Mouse (Mus musculus) CD4-positive, CD25-positive, alpha-beta regulatory T cell, adult 4 months (primary cell): ENCODE measurements around the gene Ifnlr1. TPM values are rescaled to one million over a fixed set of nuclear protein-coding genes. Genes with fewer than 3 reads are reported as not detected.
"Not testable (repeated sequence)": the region's sequence is repeated elsewhere in the genome, so short reads cannot be mapped to it uniquely, and the experiment has no call there.

Experiments
- ATAC-seq: one replicate; pipeline ENCODE4 v1.8.0; 2017
- polyA plus RNA-seq, 2 experiments: library from polyadenylated mRNA; unstranded; fragments of 100-300 nt; shearing (Covaris generic); gene quantifications; one replicate each; pipeline ENCODE4 v1.2.1; 2017

Ifnlr1 gene
- polyA plus RNA-seq: not detected

DNA sequence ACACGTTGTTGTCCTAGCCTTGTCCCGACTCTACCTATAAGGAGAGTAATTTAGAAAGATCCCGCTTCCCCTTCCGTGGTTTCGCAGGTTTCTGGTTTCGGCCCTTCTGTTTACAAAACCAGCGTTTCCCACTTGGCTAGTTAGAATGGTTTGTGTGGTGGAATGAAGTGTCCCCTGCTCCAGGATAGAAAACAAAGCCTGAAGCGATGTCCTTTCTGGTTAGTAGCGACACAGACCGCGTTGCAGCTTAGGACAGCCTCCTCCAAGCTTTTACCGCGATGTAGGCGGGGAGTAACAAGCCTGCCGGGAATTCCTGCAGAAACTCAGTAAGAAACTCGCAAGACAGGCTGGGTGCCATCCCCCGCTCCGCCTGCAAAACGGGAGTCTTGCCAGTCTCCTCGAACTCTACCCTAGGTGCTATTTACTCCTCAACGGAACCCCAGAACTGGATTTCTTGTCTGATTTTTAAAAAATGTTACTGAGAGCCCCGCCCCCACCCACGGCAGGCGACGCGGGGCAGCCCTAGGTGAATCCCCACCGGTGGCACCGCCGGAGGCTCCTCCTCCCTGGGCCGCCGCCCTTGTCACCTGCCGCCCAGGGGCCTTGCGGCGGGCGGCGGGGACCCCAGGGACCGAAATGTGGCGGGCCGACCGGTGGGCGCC, at the start of gene Ifnlr1:
Gene Ifnlr1 (plus strand): TSS at position 382 of the 662 bp plus-strand sequence.
- peak; percentile 71 for ATAC-seq

- ATAC-seq: not testable (repeated sequence)
Observed at GRCm38 (mm10) chr4:135641302-135642079, 44.6 kb upstream of the Ifnlr1 start.

- ATAC-seq: no peak
Observed at GRCm38 (mm10) chr4:135645022-135645637, 41.0 kb upstream of the Ifnlr1 start.

DNA sequence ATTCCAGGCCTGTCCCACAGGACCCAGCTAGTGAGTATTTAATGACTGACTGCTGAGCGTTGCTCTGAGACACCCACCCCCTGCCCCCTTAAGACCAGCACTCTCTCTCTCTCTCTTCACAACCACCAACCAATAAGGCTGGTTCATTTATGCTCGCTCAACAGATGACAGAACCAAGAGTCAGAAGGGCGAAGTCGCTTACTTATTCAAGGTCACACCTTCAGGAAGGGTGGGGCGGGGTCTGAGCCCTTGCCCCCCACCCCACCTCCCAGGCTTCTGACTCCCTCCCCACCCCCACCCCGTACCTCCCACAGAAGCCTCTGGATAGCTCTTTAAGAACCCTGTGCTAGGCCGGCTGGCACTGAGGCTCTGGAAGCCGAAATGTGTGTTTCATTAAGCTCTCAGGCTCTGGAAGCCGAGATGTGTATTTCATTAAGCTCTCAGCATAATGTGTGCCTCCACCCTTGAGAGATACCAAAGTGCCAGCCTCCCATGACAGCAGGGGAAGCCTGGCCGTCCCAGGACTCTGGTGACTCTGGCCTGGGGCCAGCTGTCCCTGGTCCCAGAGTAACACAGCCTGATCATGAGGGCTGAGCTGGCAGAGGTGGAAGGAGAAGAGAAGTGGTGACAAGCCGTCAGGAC, 33.0 kb upstream of the Ifnlr1 start:
- no peak for ATAC-seq

DNA sequence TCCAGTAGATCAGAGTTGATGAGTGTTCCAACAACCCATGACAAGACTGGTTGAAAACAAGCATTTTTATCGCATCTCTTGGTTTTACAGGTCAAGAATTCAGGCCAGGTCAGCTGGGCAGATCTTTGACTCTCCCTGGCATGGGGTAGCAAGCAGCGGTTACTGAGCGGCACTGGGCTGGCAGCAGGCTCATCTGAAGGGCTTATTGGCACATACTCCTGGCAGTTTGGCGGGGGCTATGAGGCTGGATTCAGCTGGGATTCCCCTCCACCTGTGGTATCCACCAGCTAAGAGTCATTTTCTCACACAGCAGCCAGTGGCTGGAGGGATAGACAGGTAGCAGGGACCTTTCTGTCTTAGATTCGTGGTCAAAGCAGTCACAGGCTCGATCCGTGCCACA, 32.1 kb upstream of the Ifnlr1 start:
- no peak for ATAC-seq

DNA sequence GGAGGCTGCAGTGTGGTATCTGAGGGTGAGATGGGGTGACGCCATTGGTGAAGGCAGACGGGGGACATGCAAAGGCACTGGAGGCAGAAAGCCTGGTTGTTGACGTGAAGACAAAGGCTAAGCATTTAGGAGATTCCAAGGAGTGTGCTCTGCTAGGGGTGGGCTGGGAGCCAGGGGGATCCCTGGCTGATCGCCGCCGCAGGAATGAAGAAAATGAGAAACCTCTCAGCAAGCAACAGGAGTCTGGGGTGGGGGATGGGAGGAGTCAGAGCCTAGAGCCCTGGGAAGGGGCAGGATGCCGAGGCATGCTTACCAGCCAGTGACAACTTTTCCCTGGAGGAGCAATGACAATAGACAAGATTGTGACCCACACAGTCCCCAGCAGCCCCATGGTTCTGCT, 30.6 kb upstream of the Ifnlr1 start:
- ATAC-seq: no peak

DNA sequence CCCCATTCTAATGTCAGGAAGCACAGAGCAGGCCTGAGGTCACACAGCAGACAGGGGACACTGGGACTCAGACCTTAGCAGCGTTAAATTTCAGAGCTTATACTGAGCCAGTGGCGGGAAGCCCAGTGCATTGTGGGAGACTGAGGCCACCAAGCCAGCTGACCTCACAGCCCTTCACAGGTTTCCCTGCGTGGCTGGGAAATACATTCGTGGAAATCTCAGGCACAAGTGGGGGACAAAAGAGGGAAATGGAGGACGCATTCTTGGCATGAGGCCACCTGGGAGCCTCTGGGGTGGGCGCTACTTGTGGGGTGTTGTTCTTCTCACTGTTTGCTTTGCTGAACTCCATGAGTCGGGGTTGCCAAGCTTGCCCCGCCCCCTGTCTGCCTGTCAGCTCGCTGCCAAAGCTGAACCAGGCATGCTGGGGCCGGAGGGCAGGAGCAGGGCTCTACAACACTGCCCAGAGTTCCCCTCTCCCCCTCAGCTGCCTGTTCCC, 29.9 kb upstream of the Ifnlr1 start:
- ATAC-seq: no peak

DNA sequence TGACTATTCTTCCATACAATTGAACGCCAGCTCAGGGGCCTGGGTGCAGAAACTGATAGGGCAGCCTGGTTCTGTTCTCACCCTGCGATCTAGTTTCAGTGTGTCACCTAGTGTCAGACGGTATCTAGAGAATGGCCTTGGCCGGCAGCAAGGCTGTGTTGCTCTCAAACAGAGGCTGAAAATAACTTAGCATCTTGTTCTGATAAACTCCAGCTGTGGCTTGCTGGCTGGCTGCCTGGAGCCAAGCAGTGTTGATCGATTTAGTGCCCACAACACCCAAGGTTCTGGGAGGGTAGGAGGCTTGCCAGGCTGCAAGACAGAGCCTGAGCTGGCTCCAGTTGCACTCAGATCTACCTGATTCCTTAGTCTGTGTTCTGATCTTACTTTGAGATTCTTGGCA, 27.6 kb upstream of the Ifnlr1 start:
- no peak for ATAC-seq

DNA sequence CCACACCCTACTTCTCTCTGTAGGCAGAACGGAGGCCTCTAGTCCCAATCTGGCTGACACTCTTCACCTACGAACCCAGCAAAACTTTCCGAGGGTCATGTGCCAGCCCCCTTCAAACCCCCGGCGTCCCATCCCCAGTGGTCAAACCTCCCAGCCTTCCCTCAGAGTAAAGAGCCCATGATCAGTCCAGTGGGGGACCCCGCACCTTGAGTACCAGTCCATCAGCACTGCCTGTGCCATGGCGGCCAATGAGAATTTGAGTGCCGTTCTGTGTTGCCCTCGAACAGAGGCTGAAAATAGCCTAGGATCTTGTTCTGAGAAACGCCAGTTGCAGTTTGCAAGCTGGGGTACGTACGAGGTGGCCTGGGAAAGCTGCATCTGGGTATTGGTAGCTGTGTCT, 27.2 kb upstream of the Ifnlr1 start:
- no peak for ATAC-seq

DNA sequence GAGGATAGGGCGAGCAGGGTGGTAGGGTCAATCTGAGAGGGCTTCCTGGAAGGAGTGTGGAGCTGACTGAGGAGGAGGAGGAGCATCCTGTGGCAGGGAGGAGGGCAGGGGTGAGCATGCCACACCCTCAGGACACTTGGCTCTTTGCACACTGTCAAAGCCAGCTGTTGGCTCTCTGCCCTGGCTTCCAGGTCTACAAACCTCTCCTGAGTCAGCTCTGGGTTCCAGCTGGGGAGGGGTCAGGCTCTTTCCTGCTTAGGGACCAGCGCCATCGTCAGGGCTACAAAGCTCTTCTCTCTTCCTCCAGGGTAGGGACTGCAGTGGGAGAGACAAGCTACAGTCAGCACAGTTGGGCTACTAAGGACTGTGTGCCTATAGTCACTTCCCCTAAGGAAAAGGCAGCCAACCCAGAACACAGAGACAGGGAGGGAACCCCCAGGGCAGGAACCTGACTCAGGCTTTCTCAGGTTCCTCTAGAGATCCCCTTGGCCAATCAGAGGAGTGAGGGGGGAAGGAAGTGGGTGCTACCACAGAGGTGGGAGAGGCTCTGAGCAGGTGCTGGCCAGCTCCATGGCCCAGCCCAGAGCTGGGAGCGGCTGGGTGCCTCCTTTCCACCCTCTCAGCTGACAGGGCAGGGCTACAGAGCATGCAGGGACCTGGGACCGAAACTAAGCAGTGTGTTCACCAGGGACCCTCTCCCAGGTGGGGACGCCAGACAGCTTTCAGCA, 24.8 kb upstream of the Ifnlr1 start:
- ATAC-seq: no peak

GRCm38 (mm10) chr4:135661994-135662393, 24.1 kb upstream of the Ifnlr1 start:
- ATAC-seq: no peak

GRCm38 (mm10) chr4:135664656-135665055, 21.4 kb upstream of the Ifnlr1 start:
- no peak for ATAC-seq

DNA sequence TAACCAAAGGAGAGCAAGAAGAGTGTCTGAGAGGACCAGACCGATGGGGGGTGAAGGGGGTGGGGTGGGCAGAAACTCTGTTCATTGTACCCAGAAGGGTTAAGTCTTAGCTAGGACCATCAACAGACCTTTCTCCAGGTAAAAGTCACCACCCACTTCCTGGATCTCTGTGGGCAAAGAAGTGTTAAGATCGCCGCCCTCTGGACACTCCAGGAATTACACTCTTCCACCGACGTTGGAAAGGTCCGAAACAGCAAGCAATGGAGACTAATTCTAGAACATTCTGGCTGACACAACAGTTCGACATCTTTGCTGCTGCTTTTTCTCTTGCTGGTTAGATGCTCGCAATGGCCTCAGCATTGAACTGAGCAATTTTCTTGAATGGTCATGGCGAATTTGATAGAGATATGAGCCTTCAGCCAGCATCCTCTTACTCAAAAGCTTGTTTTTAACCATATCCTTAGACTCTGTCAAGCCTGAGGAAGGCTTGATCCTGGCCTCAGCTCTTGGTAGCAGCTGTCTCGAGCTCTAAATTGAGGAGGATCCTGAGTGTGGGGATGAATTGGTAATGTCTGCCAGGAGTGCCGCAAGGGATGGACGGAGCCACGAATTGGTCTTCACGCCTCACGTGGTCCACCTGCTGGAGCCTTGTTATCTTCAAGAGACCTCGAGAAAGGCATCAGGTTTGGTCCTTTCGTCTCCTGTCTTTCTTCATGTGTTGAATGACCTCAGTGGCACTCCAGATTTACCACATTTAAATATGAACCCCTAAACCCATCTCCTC, 19.7 kb upstream of the Ifnlr1 start:
- ATAC-seq: no peak

DNA sequence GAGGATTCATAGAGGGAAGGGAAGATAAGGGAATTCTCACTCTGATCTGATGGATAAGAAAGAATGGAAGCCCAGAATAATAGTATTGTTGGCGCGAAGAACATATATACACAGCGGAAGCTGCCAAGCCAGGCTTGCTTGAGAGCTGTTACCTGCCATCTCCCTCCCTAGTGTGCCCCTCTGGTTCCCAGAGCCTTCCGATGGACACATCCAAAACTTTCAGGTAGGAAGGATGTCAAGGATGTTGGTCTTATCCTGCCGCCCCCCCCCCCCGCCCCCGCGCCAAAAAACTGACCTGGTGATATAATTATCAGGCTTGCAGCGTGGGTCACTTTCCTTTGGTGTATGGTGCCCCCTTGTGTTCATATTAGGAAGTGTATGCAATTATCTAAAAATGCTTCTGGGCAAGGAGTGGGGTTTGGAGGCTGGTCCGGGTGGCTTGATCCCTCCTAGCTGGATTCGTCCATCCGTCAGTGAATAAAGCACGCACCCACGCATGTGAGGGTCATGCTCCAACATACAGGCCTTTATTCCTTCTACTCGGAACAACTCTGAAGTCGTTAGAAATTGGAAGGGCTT, 18.7 kb upstream of the Ifnlr1 start:
- ATAC-seq: no peak

DNA sequence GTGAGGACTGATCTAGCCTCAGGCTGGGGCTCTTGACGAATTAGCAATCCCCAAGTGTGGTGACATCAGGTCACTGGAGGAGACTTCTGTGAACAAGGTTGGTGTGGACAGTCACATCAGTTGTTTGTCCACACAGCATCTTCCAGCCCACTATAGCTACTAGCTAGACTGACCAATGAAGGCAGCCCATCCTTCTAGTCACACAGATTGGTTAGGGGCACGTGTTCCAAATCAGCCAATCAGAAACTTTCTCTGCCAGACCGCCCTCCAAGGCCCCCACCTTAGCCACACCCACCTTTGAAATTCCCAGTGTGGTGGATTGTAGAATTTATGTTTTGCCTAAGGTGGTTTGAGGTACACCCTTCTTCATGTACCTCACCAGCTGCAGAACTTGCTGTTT, 12.6 kb upstream of the Ifnlr1 start:
- no peak for ATAC-seq

GRCm38 (mm10) chr4:135674993-135675392, 11.1 kb upstream of the Ifnlr1 start:
- ATAC-seq: no peak

DNA sequence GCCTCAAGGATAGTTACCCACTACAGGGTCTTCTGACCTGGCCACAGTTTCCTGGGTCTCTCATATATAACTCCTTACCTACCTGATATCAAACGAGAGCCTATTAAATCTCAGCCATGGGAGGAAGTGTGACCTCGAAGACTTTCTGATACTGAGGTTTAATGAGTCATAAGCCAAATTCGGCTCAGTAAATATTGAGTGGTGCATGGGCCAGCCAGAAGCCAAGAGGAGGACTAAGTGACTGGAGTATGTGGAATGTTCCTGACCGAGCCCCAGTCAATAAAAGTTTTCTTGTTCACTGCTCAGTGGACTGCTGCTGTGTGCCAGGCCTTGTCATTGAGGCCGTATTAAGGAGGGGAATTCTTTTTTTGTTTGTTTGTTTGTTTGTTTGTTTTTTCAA, 9.6 kb upstream of the Ifnlr1 start:
- ATAC-seq: no peak

DNA sequence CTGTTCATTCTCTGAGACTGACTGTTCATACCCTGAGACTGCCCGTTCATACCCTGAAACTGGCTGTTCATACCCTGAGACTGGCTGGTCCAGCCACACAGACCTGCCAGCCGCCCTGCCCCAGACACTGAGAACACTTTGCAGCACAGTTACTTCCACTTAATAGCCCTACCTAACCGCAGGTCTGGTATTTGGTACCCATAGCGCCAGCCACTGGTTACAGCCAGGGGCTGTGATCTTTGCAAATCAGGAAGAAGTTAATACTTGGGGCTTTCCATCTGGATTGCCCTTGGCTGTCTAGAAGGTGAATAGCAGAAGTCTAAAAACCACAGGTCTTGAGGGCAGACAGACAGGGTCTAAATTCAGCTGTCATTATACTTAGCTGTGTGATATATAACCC, 6.8 kb upstream of the Ifnlr1 start:
- no peak for ATAC-seq

DNA sequence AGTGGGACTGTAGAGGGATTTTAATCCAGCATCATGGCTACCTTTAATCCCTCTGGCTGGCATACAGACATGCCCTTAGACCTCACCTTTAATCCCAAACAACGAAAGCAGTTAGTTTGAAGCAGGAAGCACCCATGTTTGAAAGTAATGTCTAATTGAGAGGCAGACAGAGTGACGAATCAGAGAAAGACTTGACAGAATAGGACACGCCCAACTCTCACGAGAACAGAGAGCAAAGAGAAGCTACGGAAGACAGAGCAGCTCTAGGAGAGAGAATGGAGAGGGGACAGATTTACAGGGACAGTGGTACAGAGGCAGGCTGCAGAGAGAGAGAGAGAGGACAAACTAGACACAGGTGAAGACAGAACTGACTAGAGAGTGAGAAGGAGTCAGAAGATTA, 4.3 kb upstream of the Ifnlr1 start:
- ATAC-seq: no peak

DNA sequence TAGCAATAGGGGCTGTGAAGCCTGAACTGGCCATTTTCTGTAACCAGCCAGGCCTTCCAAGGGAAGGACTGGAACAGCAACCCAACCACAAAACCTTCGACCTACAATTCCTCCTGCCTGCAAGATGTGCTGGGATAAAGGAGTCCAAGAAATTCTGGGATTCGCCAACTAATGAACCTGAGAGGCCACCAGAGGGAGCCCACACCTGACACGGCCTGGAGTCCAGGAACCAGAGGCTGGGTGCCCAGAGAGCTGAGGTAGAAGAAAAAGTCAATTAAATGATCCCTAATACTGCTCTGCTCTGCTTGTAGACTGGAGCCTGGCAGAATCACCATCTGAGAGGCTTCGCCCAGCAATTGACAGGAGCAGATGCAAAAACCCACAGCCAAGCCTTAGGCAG, 2.5 kb upstream of the Ifnlr1 start:
- ATAC-seq: no peak

GRCm38 (mm10) chr4:135684731-135685130, 1.4 kb upstream of the Ifnlr1 start:
- ATAC-seq: no peak
